Mouse (Mus musculus) heart, embryonic 12.5 days (tissue): Measurements from ENCODE around the gene Hibch. TPM values are rescaled to one million over a fixed set of nuclear protein-coding genes. Genes with fewer than 3 reads are reported as not detected.
"Not testable (repeated sequence)": the region's sequence is repeated elsewhere in the genome, so short reads cannot be mapped to it uniquely, and the experiment has no call there.

Source experiments
- ATAC-seq: fragments of 200-750 bp; cut with Nextera tagmentation; 2 replicates; pipeline ENCODE4 v1.8.0; 2017; ENCODE audit warnings: moderate TSS enrichment, moderate library complexity; ENCODE audit not compliant: insufficient number of reproducible peaks, low FRiP score
- H3K27ac ChIP-seq: fragments of 300-500 bp; sonication (generic); 2 replicates; pipeline ENCODE4 v1.5.1; 2016; ENCODE audit warnings: mild to moderate bottlenecking, moderate library complexity; ENCODE audit not compliant: poor library complexity, severe bottlenecking
- H3K27me3 ChIP-seq: fragments of 300-500 bp; sonication (generic); replicated peaks from 2 replicates; pipeline ENCODE4 v1.6.1; 2016; ENCODE audit warnings: mild to moderate bottlenecking, moderate library complexity
- H3K36me3 ChIP-seq: fragments of 300-500 bp; sonication (generic); 2 replicates; pipeline ENCODE4 v1.6.1; 2016; ENCODE audit warnings: mild to moderate bottlenecking, moderate library complexity
- H3K4me1 ChIP-seq: fragments of 300-500 bp; sonication (generic); replicated peaks from 2 replicates; pipeline ENCODE4 v1.6.1; 2016; ENCODE audit warnings: mild to moderate bottlenecking
- H3K4me2 ChIP-seq: fragments of 300-500 bp; sonication (generic); 2 replicates; pipeline ENCODE4 v1.6.1; 2016; ENCODE audit warnings: mild to moderate bottlenecking, moderate library complexity
- H3K4me3 ChIP-seq: fragments of 300-500 bp; sonication (generic); 2 replicates; pipeline ENCODE4 v1.5.1; 2016; ENCODE audit warnings: mild to moderate bottlenecking
- H3K9ac ChIP-seq: fragments of 300-500 bp; sonication (generic); 2 replicates; pipeline ENCODE4 v1.6.1; 2016; ENCODE audit warnings: mild to moderate bottlenecking, moderate library complexity
- H3K9me3 ChIP-seq: fragments of 300-500 bp; sonication (generic); replicated peaks from 2 replicates; pipeline ENCODE4 v1.6.1; 2016; ENCODE audit warnings: mild to moderate bottlenecking, moderate library complexity
- WGBS: fragments of 180-500 bp; shearing (Covaris S2); methylation state at CpG from one replicate; pipeline ENCODE4 v1.1.7; 2016; 5-methylcytosine and 5-hydroxymethylcytosine counted together
- polyA plus RNA-seq: library from polyadenylated mRNA; unstranded; fragments of >200 nt; fragmentation: Nextera tagmentation; extraction: Ambion mirVana; gene quantifications from 2 replicates; pipeline ENCODE4 v1.2.1, GENCODE M21; 2016

The Hibch gene
- polyA plus RNA-seq, 1 experiment from 2014 or later = 28.2 TPM

GRCm38 (mm10) chr1:52884208-52884607 is 39.5 kb downstream of the Hibch start:
- ATAC-seq = no peak
- no peaks in the 10 kb centered on the region for H3K27me3 ChIP-seq
- H3K9me3 ChIP-seq = no peaks in the 10 kb centered on the region
- no peak overlapping the region for H3K4me2 ChIP-seq
- H3K4me3 ChIP-seq = no peak overlapping the region
- 68% methylated on average over 2 of the region's 2 CpGs for WGBS
- H3K9ac ChIP-seq = no peak overlapping the region
- H3K4me1 ChIP-seq = no peaks in the 10 kb centered on the region
- H3K27ac ChIP-seq = no peak overlapping the region
- H3K36me3 ChIP-seq = peaks cover 14% of the 10 kb centered on the region

- Histone ChIP-seq H3K4me1 (no peaks in the 10 kb centered on the region), H3K36me3 (peaks cover 3% of the 10 kb centered on the region; the same call in 1 of the 2 replicates), H3K4me2 (no peak overlapping the region), H3K4me3 (no peak overlapping the region), H3K27me3 (no peaks in the 10 kb centered on the region), H3K9me3 (no peaks in the 10 kb centered on the region), H3K9ac (no peak overlapping the region), H3K27ac (no peak overlapping the region)
- no peak for ATAC-seq
- 78% methylated on average over 3 of the region's 3 CpGs for WGBS
These were observed 65.1 kb downstream of the Hibch start for GRCm38 (mm10) chr1:52909783-52910182.

GRCm38 (mm10) chr1:52916655-52917054 is 71.9 kb downstream of the Hibch start:
- no peak for ATAC-seq
- no peaks in the 10 kb centered on the region; the same call in 1 of the 2 replicates for H3K36me3 ChIP-seq
- H3K9me3 ChIP-seq = no peaks in the 10 kb centered on the region
- no peaks in the 10 kb centered on the region for H3K4me1 ChIP-seq
- 72% methylated on average over 2 of the region's 2 CpGs for WGBS
- H3K4me3 ChIP-seq = no peak overlapping the region
- no peaks in the 10 kb centered on the region for H3K27me3 ChIP-seq
- no peak overlapping the region for H3K9ac ChIP-seq
- no peak overlapping the region for H3K4me2 ChIP-seq
- H3K27ac ChIP-seq = no peak overlapping the region

GRCm38 (mm10) chr1:52918897-52919296 is 74.2 kb downstream of the Hibch start:
- not testable (repeated sequence) for ATAC-seq, H3K9ac ChIP-seq, H3K27ac ChIP-seq, H3K36me3 ChIP-seq, H3K4me2 ChIP-seq, H3K27me3 ChIP-seq, H3K4me3 ChIP-seq, H3K4me1 ChIP-seq, H3K9me3 ChIP-seq

- not testable (repeated sequence) for H3K4me2 ChIP-seq, H3K27ac ChIP-seq, ATAC-seq, H3K4me3 ChIP-seq, H3K27me3 ChIP-seq, H3K9ac ChIP-seq, H3K4me1 ChIP-seq, H3K9me3 ChIP-seq, H3K36me3 ChIP-seq
- 30% methylated on average over 1 of the region's 1 CpGs for WGBS
These were observed 79.8 kb downstream of the Hibch start for GRCm38 (mm10) chr1:52924482-52924881.

- Histone ChIP-seq H3K4me3 (no peak overlapping the region), H3K36me3 (no peaks in the 10 kb centered on the region), H3K9ac (no peak overlapping the region), H3K9me3 (0 out of 2 replicates have a peak, but pooled peaks cover 11% of the 10 kb centered on the region), H3K27me3 (no peaks in the 10 kb centered on the region), H3K4me2 (no peak overlapping the region), H3K27ac (no peak overlapping the region), H3K4me1 (no peaks in the 10 kb centered on the region)
- ATAC-seq = no peak
- 85% methylated on average over 5 of the region's 5 CpGs for WGBS
These were observed 89.8 kb downstream of the Hibch start for GRCm38 (mm10) chr1:52934494-52934893.

- no peak overlapping the region for H3K4me2 ChIP-seq
- 79% methylated on average over 1 of the region's 1 CpGs for WGBS
- no peaks in the 10 kb centered on the region for H3K4me1 ChIP-seq
- ATAC-seq = no peak
- H3K4me3 ChIP-seq = no peak overlapping the region
- 0 out of 2 replicates have a peak, but pooled peaks cover 8% of the 10 kb centered on the region for H3K9me3 ChIP-seq
- no peaks in the 10 kb centered on the region for H3K36me3 ChIP-seq
- no peak overlapping the region for H3K9ac ChIP-seq
- H3K27me3 ChIP-seq = no peaks in the 10 kb centered on the region
- no peak overlapping the region for H3K27ac ChIP-seq
These were observed 94.3 kb downstream of the Hibch start for GRCm38 (mm10) chr1:52939021-52939420.

- no peak for ATAC-seq
- WGBS = 84% methylated on average over 5 of the region's 5 CpGs
- H3K4me1 ChIP-seq = peaks cover 3% of the 10 kb centered on the region; the same call in 1 of the 2 replicates
- no peaks in the 10 kb centered on the region for H3K36me3 ChIP-seq
- H3K9ac ChIP-seq = no peak overlapping the region
- no peaks in the 10 kb centered on the region for H3K27me3 ChIP-seq
- no peak overlapping the region for H3K4me2 ChIP-seq
- no peaks in the 10 kb centered on the region for H3K9me3 ChIP-seq
- no peak overlapping the region for H3K4me3 ChIP-seq
- no peak overlapping the region for H3K27ac ChIP-seq
These were observed 103.2 kb downstream of the Hibch start for GRCm38 (mm10) chr1:52947895-52948294.

- no peak overlapping the region for H3K9ac ChIP-seq
- no peak overlapping the region for H3K4me2 ChIP-seq
- no peaks in the 10 kb centered on the region for H3K36me3 ChIP-seq
- H3K4me3 ChIP-seq = no peak overlapping the region
- ATAC-seq = no peak
- peaks cover 13% of the 10 kb centered on the region; the same call in 1 of the 2 replicates for H3K27me3 ChIP-seq
- peaks cover 6% of the 10 kb centered on the region; the same call in 1 of the 2 replicates for H3K4me1 ChIP-seq
- H3K9me3 ChIP-seq = no peaks in the 10 kb centered on the region
- H3K27ac ChIP-seq = no peak overlapping the region
- WGBS = 60% methylated on average over 5 of the region's 5 CpGs
These were observed 106.6 kb downstream of the Hibch start for GRCm38 (mm10) chr1:52951146-52951868.

GRCm38 (mm10) chr1:52952143-52952542 is 107.4 kb downstream of the Hibch start:
- Histone ChIP-seq H3K4me1 (peaks cover 6% of the 10 kb centered on the region; the same call in 1 of the 2 replicates), H3K27ac (no peak overlapping the region), H3K27me3 (peaks cover 13% of the 10 kb centered on the region; the same call in 1 of the 2 replicates), H3K4me2 (peak overlapping the region; percentile 98), H3K4me3 (peak overlapping the region; percentile 61), H3K9me3 (no peaks in the 10 kb centered on the region), H3K9ac (peak overlapping the region; percentile 70), H3K36me3 (no peaks in the 10 kb centered on the region)
- peak; percentile 2; the same call in 1 of the 2 replicates for ATAC-seq
- 9% methylated on average over 5 of the region's 5 CpGs for WGBS

GRCm38 (mm10) chr1:52952551-52953397 is 108.0 kb downstream of the Hibch start:
- no peak overlapping the region for H3K27ac ChIP-seq
- no peaks in the 10 kb centered on the region for H3K36me3 ChIP-seq
- under 1% methylated on average over 46 of the region's 47 CpGs for WGBS
- peak overlapping the region; percentile 70 for H3K9ac ChIP-seq
- peak; percentile 66; the same call in 1 of the 2 replicates for ATAC-seq
- H3K4me1 ChIP-seq = peaks cover 6% of the 10 kb centered on the region; the same call in 1 of the 2 replicates
- H3K4me3 ChIP-seq = peak overlapping the region; percentile 61
- H3K4me2 ChIP-seq = peak overlapping the region; percentile 98
- no peaks in the 10 kb centered on the region for H3K9me3 ChIP-seq
- H3K27me3 ChIP-seq = peaks cover 13% of the 10 kb centered on the region; the same call in 1 of the 2 replicates
